Mouse (Mus musculus) heart, embryonic 16.5 days (tissue): Measurements from ENCODE around the gene Tceal1. TPM values are rescaled to one million over a fixed set of nuclear protein-coding genes. Genes with fewer than 3 reads are reported as not detected.
A peak's percentile ranks its signal among the peaks of the same experiment; 100 is the strongest.
"Not testable (repeated sequence)": the region's sequence is repeated elsewhere in the genome, so short reads cannot be mapped to it uniquely, and the experiment has no call there.

Experiments used
- ATAC-seq: fragments of 200-750 bp; cut with Nextera tagmentation; replicated peaks from 2 replicates; pipeline ENCODE4 v1.8.0; 2017; ENCODE audit warnings: moderate number of reproducible peaks; ENCODE audit not compliant: insufficient read depth, low FRiP score; ENCODE audit errors: extremely low read depth
- H3K27ac ChIP-seq: fragments of 300-500 bp; sonication (generic); 2 replicates; pipeline ENCODE4 v1.5.1; 2014; ENCODE audit warnings: mild to moderate bottlenecking, low read length, control low read depth, moderate library complexity
- H3K27me3 ChIP-seq: fragments of 300-500 bp; sonication (generic); 2 replicates; pipeline ENCODE4 v1.6.1; 2014; ENCODE audit warnings: low read length, mixed read lengths; ENCODE audit not compliant: control insufficient read depth, insufficient read depth
- H3K36me3 ChIP-seq: fragments of 300-500 bp; sonication (generic); 2 replicates; pipeline ENCODE4 v1.6.1; 2014; ENCODE audit not compliant: control insufficient read depth, insufficient read depth
- H3K4me1 ChIP-seq: fragments of 300-500 bp; sonication (generic); 2 replicates; pipeline ENCODE4 v1.6.1; 2014; ENCODE audit warnings: low read length, mixed read lengths; ENCODE audit not compliant: control insufficient read depth, insufficient read depth
- H3K4me2 ChIP-seq: fragments of 300-500 bp; sonication (generic); 2 replicates; pipeline ENCODE4 v1.6.1; 2014; ENCODE audit warnings: low read depth, mild to moderate bottlenecking, control low read depth, low read length
- H3K4me3 ChIP-seq: fragments of 300-500 bp; sonication (generic); 2 replicates; pipeline ENCODE4 v1.5.1; 2014; ENCODE audit warnings: mild to moderate bottlenecking, control low read depth, low read length
- H3K9ac ChIP-seq: fragments of 300-500 bp; sonication (generic); 2 replicates; pipeline ENCODE4 v1.6.1; 2014; ENCODE audit warnings: low read length, control low read depth
- H3K9me3 ChIP-seq: fragments of 300-500 bp; sonication (generic); replicated peaks from 2 replicates; pipeline ENCODE4 v1.6.1; 2016; ENCODE audit warnings: low read length; ENCODE audit not compliant: control insufficient read depth
- whole genome bisulfite sequencing: fragments of 180-500 bp; shearing (Covaris S2); extraction: QIAGEN DNeasy Blood & Tissue Kit; methylation state at CpG from one replicate; pipeline ENCODE4 v1.1.7; 2014; 5-methylcytosine and 5-hydroxymethylcytosine counted together
- polyA plus RNA-seq: library from polyadenylated mRNA; unstranded; fragments of >200 nt; fragmentation: Nextera tagmentation; extraction: Ambion mirVana; gene quantifications from 2 replicates; pipeline ENCODE4 v1.2.1, GENCODE M21; 2015

Gene Tceal1
- polyA plus RNA-seq: 8.7 and 9.3 TPM in 2 replicates

DNA sequence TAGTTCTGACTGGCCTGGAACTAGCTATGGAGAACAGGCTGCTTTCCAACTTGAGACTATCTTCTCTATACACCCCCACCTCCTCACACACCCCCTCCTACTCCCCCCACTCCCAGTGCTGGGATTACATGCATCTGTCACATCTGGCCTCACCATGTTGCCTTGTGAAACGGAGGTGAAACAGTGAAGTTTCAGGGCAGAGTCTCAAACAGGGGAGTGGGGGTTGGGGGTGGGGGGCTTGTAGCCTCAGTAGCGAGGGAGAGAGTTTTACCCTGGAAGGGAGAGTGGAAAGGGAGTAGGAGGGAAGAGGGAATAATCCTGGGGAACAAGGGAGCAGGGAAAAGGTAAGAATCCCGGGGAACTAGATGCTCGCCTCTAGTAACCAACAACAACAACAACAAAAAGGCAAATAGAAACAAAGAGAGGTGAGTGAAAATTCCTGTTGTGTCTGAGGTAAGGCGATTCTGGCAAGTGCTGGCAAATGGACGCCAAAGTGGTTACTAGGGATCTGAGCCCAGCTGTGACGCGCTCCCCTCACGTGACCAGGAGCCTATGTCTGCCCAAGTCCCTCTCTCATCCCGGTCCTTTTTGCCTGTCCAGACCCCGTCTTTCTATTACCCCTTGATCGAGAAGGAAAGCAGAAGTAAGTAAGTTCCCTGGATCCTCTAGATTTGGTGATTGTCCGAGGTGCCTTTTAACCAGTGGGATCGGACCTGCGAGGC lies at the start of gene Tceal1:
Gene Tceal1 (plus strand): TSS at position 537 of the 722 bp plus-strand sequence.
- Histone ChIP-seq H3K9me3 (no peaks in the 10 kb centered on the region), H3K27ac (peak within 1 kb of the TSS; percentile 80), H3K4me1 (no peaks in the 10 kb centered on the region), H3K4me2 (peak within 1 kb of the TSS; percentile 69), H3K27me3 (no peaks in the 10 kb centered on the region), H3K9ac (peak within 1 kb of the TSS; percentile 78), H3K36me3 (no peaks in the 10 kb centered on the region), H3K4me3 (peak within 1 kb of the TSS; percentile 63)
- 14% methylated on average over 15 of the region's 15 CpGs for WGBS
- ATAC-seq: peak; percentile 86

DNA sequence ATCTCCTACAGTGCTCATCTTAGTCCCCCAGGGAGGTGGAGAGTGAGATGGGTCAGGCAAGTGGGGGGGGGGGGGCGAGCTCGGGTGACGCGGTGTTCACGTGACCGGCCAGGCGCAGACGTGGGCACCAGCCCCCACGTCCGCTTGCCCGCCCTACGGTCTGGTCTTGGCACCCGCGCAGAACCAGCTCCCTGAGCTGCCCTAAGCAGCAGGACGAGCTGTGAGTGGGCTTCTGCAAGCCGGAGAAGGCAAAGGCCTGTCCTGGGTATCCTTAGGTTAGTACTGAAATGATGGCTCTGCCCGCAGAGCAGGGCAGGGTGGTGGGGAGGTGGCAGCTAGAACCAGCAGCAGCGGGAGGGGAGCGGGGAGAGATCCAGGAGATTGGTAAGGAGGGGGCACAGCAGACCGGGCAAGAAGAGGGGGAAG lies 41.5 kb upstream of the Tceal1 start:
- peak overlapping the region; percentile 75 for H3K4me2 ChIP-seq
- 16% methylated on average over 18 of the region's 20 CpGs for WGBS
- no peaks in the 10 kb centered on the region for H3K27me3 ChIP-seq
- no peaks in the 10 kb centered on the region for H3K36me3 ChIP-seq
- no peak overlapping the region for H3K27ac ChIP-seq
- no peaks in the 10 kb centered on the region for H3K4me1 ChIP-seq
- H3K4me3 ChIP-seq: peak overlapping the region; percentile 48
- H3K9ac ChIP-seq: 0 out of 2 replicates have a peak overlapping the region, but pooled peaks have one; percentile 26
- ATAC-seq: no peak
- no peaks in the 10 kb centered on the region for H3K9me3 ChIP-seq

DNA sequence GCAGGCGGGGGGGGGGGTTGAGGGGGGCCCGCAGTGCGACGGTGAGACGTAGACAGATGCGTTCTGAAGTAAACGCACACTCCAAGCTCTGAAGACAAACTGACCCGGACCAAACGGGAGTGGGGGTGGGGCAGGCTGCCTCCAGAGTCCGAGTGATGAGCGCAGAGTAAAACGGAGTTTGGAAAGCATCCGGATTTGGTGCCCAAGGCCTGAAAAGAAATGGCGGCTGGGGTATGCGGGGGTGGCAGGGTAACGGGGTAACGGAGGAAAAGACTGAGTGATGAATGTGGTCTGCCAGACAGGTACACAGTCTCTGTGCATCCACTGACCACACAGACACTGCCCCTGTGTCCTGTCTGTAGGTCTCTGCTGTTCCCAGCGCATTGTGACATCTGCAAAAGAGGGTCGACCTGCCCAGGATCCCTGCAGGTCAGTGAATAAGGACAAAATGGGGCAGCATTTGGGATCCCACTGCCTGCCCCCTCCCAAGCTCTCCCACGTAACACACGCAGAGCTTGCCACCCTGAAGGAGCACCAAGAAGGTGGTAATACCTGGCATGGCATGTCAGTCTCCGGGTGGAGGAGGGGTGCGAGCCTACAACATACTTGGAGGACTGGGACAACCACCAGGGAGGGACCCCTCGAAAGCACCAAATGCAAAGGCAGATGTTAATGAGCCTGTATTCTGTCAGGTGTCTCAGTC lies 40.9 kb upstream of the Tceal1 start:
- not testable (repeated sequence) for H3K27me3 ChIP-seq, H3K27ac ChIP-seq, H3K4me1 ChIP-seq, H3K9ac ChIP-seq, H3K36me3 ChIP-seq, ATAC-seq, H3K9me3 ChIP-seq
- 14% methylated on average over 22 of the region's 24 CpGs for WGBS
- Histone ChIP-seq H3K4me3 (peak overlapping the region; percentile 48), H3K4me2 (peak overlapping the region; percentile 75)

DNA sequence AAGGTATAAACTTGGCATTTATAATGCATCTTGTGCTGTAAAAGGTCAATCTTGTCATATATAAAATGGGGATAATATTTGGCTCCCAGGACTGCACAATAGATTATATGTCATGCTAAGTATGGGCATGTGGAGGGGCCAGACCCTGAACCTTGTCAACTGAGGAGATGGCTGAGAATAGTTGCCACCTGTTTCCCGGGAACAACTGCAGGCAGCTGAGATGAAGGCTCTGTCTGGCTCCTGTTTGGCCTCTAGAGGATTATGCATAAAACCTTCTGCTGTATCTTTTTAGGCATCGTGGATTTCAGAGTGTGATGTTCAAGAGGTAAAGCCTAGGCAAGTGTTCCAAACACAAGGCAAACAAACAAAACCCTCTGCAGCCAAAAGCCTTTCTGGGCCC lies 39.0 kb upstream of the Tceal1 start:
- WGBS: 52% methylated on average over 2 of the region's 2 CpGs
- ATAC-seq: no peak
- no peak overlapping the region for H3K9ac ChIP-seq

DNA sequence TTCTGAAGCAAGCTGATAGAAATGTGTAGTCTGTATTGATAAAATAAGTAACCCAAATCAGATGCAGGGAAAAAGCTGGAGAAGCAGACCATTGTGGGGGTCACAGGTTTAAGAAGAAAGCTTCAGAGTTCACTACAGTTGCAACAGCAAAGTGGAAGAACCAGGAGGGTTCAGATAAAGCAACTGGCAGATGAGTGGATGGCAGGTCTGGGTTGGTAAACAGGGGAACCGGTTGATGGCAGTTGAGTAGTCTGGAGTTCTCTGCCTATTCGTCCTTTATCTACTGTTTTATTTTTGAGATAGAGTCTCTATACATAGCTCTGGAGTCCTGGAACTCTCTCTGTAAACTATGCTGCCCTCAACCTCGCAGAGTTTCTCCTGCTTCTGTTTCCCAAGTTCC lies 26.8 kb upstream of the Tceal1 start:
- no peaks in the 10 kb centered on the region for H3K9me3 ChIP-seq
- H3K27ac ChIP-seq: no peak overlapping the region
- H3K4me3 ChIP-seq: no peak overlapping the region
- no peaks in the 10 kb centered on the region for H3K4me1 ChIP-seq
- no peak overlapping the region for H3K4me2 ChIP-seq
- H3K36me3 ChIP-seq: no peaks in the 10 kb centered on the region
- 49% methylated on average over 3 of the region's 3 CpGs for WGBS
- H3K27me3 ChIP-seq: no peaks in the 10 kb centered on the region
- no peak for ATAC-seq
- no peak overlapping the region for H3K9ac ChIP-seq

More for the DNA sequence above, 39.0 kb upstream of the Tceal1 start:
- no peaks in the 10 kb centered on the region for H3K4me1 ChIP-seq
- H3K36me3 ChIP-seq: no peaks in the 10 kb centered on the region
- no peak overlapping the region for H3K4me2 ChIP-seq
- no peaks in the 10 kb centered on the region for H3K27me3 ChIP-seq
- no peaks in the 10 kb centered on the region for H3K9me3 ChIP-seq
- no peak overlapping the region for H3K27ac ChIP-seq
- no peak overlapping the region for H3K4me3 ChIP-seq

DNA sequence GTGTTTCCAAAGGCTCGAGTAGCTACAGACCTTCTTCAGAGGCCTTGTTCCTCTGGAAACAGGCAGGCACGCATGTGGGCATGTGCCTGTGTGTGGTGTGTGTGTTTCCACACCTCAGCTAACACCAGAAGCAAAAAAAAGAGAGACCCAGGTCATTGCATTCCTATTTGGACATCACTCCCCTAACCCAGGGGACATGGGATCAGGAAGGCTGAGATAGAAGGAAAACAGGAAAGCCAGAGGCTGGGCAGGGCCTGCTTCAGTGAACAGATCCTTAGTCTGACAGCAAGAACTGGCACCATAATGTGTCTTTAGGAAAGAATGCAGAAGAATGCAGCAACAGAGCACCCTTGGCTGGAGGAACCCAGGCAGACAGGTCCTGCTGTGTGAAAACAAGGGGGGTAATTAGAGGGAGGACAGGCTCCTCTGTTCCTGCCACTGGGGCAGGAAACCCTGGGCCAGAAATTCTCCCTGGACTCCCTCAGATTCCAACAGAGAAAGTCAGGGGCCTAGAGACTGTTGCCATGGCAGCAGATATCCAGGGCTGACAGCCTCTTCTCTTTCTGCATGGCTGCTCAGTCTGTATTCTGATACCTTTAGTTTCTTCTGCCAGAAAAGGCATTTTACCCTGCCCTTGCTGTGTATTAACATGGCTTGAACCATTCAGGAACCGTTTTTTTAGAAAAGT lies 16.0 kb upstream of the Tceal1 start:
- not testable (repeated sequence) for H3K9ac ChIP-seq, ATAC-seq, H3K27ac ChIP-seq, H3K4me1 ChIP-seq, H3K4me3 ChIP-seq, H3K4me2 ChIP-seq, H3K36me3 ChIP-seq, H3K9me3 ChIP-seq, H3K27me3 ChIP-seq
- WGBS: 39% methylated on average over 3 of the region's 3 CpGs

DNA sequence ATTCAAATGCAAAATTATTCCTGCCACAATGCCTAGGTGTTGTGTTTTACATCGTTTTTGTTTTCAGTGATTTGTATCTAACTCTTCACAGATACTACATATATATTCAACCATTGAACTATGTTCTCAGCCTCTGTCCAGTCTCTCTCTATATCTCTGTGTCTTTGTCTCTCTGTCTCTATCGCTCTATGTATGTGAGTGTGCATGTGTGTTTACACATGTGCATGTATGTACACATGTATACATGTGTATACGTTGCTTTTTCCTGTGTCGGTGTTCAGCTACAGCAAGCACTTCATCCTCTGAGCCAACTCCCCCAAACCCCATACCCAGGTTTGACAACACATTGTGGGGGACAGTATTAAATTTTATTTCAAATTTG lies 15.5 kb upstream of the Tceal1 start:
- no peak overlapping the region for H3K9ac ChIP-seq
- WGBS: 83% methylated on average over 4 of the region's 4 CpGs
- H3K4me2 ChIP-seq: no peak overlapping the region
- H3K9me3 ChIP-seq: no peaks in the 10 kb centered on the region
- H3K27me3 ChIP-seq: no peaks in the 10 kb centered on the region
- H3K4me1 ChIP-seq: no peaks in the 10 kb centered on the region
- ATAC-seq: no peak
- no peak overlapping the region for H3K4me3 ChIP-seq
- no peak overlapping the region for H3K27ac ChIP-seq
- no peaks in the 10 kb centered on the region for H3K36me3 ChIP-seq

DNA sequence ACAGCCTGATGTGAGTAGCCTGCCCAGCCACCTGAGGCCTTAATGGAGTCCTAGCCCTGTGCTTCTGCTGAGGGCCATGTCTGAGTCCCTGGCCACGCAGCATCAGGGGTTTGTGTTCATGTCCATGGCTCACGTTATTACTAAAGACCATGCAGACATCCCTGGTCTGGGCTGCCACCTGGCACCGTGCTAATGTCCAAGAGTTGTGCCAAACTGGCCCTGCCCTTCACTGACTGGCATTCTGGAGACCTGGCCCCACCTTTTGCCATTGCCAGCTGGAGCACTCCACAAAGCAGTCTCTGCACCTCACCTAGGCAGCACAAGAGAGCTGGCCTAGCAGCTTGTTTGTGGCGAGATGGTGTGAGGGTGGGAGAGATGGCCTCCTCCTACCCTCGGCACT lies 14.6 kb upstream of the Tceal1 start:
- no peak; the same call in 1 of the 2 replicates for ATAC-seq
- Histone ChIP-seq H3K9ac (no peak overlapping the region), H3K9me3 (no peaks in the 10 kb centered on the region), H3K4me3 (no peak overlapping the region), H3K36me3 (no peaks in the 10 kb centered on the region), H3K27ac (no peak overlapping the region), H3K4me1 (no peaks in the 10 kb centered on the region), H3K27me3 (no peaks in the 10 kb centered on the region), H3K4me2 (no peak overlapping the region)
- WGBS: 79% methylated on average over 5 of the region's 5 CpGs
